Mouse (Mus musculus) testis, adult 2 months (tissue): ENCODE results near the gene Orm2.

Experiments used
- CTCF ChIP-seq: fragments of 200-500 bp; IDR thresholded peaks from 2 replicates; pipeline ENCODE4 v1.5.1; 2012; ENCODE audit warnings: low read depth, mild to moderate bottlenecking, inconsistent platforms, low read length, moderate library complexity; ENCODE audit not compliant: control insufficient read depth, insufficient read depth, insufficient replicate concordance
- POLR2A ChIP-seq: fragments of 200-500 bp; IDR thresholded peaks from 2 replicates; pipeline ENCODE4 v1.6.1; 2012; ENCODE audit warnings: low read depth, mild to moderate bottlenecking, inconsistent platforms, low read length, moderate library complexity; ENCODE audit not compliant: control insufficient read depth

GRCm38 (mm10) chr4:63362150-63362549 lies at the start of gene Orm2:
- TF ChIP-seq POLR2A (no peak), CTCF (no peak)
